Mouse (Mus musculus): ENCODE results near the gene Slc6a6.

The Slc6a6 gene

GRCm38 (mm10) chr6:91728939-91729619, 45.2 kb downstream of the Slc6a6 start:
- DNase-seq = no peak

GRCm38 (mm10) chr6:91729677-91730127, 45.8 kb downstream of the Slc6a6 start:
- DNase-seq = peak in 1 of 2 experiments; percentile 18

- no peak for DNase-seq
These were observed 48.3 kb downstream of the Slc6a6 start for GRCm38 (mm10) chr6:91732138-91732537.

GRCm38 (mm10) chr6:91736471-91736870, 52.6 kb downstream of the Slc6a6 start:
- DNase-seq = peak in 1 of 2 experiments; percentile 16

GRCm38 (mm10) chr6:91737451-91737850, 53.6 kb downstream of the Slc6a6 start:
- DNase-seq = no peak

- no peak for DNase-seq
These were observed 54.2 kb downstream of the Slc6a6 start for GRCm38 (mm10) chr6:91738058-91738457.

- DNase-seq = peak; percentile 42 to 73
These were observed 57.2 kb downstream of the Slc6a6 start for GRCm38 (mm10) chr6:91741046-91741445.

- DNase-seq = no peak
These were observed 58.6 kb downstream of the Slc6a6 start for GRCm38 (mm10) chr6:91742466-91742865.

GRCm38 (mm10) chr6:91742995-91743394, 59.1 kb downstream of the Slc6a6 start:
- DNase-seq = no peak

- no peak for DNase-seq
These were observed 60.0 kb downstream of the Slc6a6 start for GRCm38 (mm10) chr6:91743886-91744285.

- DNase-seq = no peak
These were observed 61.4 kb downstream of the Slc6a6 start for GRCm38 (mm10) chr6:91745246-91745645.

GRCm38 (mm10) chr6:91745947-91746582, 62.2 kb downstream of the Slc6a6 start:
- no peak for DNase-seq

GRCm38 (mm10) chr6:91746776-91747175, 62.9 kb downstream of the Slc6a6 start:
- DNase-seq = no peak

- no peak for DNase-seq
These were observed 67.1 kb downstream of the Slc6a6 start for GRCm38 (mm10) chr6:91750976-91751375.

- no peak for DNase-seq
These were observed 69.0 kb downstream of the Slc6a6 start for GRCm38 (mm10) chr6:91752884-91753283.

GRCm38 (mm10) chr6:91754098-91754497, 70.2 kb downstream of the Slc6a6 start:
- DNase-seq = no peak

GRCm38 (mm10) chr6:91754845-91755244, 71.0 kb downstream of the Slc6a6 start:
- no peak for DNase-seq

GRCm38 (mm10) chr6:91762051-91762742, 78.3 kb downstream of the Slc6a6 start:
- DNase-seq = peak in 1 of 2 experiments; percentile 28

- no peak for DNase-seq
These were observed 83.7 kb downstream of the Slc6a6 start for GRCm38 (mm10) chr6:91767550-91767949.

- no peak for DNase-seq
These were observed 90.1 kb downstream of the Slc6a6 start for GRCm38 (mm10) chr6:91773951-91774350.

- peak; percentile 42 to 55 for DNase-seq
These were observed 92.7 kb downstream of the Slc6a6 start for GRCm38 (mm10) chr6:91776543-91776942.

GRCm38 (mm10) chr6:91779206-91779605, 95.4 kb downstream of the Slc6a6 start:
- no peak for DNase-seq

GRCm38 (mm10) chr6:91785018-91785417, 101.2 kb downstream of the Slc6a6 start:
- no peak for DNase-seq

GRCm38 (mm10) chr6:91788311-91788798, 104.5 kb downstream of the Slc6a6 start:
- no peak for DNase-seq

Data from cerebellum, adult 18-20 months (tissue).